Mouse (Mus musculus): ENCODE measurements around the gene Hcfc1. TPM values are rescaled to one million over a fixed set of nuclear protein-coding genes. Genes with fewer than 3 reads are reported as not detected.

Hcfc1 gene
- polyA plus RNA-seq, 1 experiment from 2014 or later, result 38.1 TPM

GRCm38 (mm10) chrX:73972774-73973173 lies 6.6 kb upstream of the Hcfc1 start:
- no peak overlapping the region for H3K27ac ChIP-seq (ENCODE audit: low read depth, low read length)
- H3K9me3 ChIP-seq (ENCODE audit: control insufficient read depth, low read length), result no peaks in the 10 kb centered on the region
- H3K36me3 ChIP-seq (ENCODE audit: control insufficient read depth, insufficient read depth, low read length), result no peaks in the 10 kb centered on the region
- 81% methylated on average over 4 of the region's 4 CpGs for WGBS
- H3K27me3 ChIP-seq (replicated peaks; ENCODE audit: control insufficient read depth, insufficient read depth, low read length), result no peaks in the 10 kb centered on the region
- no peak for ATAC-seq
- no peak overlapping the region for H3K4me2 ChIP-seq (ENCODE audit: low read length)
- no peaks in the 10 kb centered on the region for H3K4me1 ChIP-seq (ENCODE audit: control insufficient read depth, insufficient read depth, low read depth, low read length)
- no peak overlapping the region for H3K9ac ChIP-seq (ENCODE audit: low read depth, low read length)
- H3K4me3 ChIP-seq (ENCODE audit: low read length), result no peak overlapping the region

DNA sequence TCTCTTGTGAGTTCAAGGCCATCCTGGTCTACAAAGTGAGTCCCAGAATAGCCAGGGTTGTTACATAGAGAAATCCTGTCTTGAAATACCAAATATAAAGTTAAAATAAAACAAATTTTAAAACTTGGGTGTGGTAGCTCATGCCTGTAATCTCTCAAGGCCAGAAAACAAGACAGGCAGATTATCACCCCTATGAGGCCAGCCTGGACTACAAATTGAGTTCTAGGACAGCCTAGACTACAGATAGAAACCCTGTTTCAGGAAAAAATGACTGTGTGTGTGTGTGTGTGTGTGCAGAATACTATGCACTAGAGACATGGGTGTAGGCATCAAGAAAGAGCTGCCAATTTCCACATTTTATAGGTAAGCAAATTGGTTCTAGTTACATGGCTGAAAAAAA lies 4.6 kb upstream of the Hcfc1 start:
- Histone ChIP-seq H3K4me1 (ENCODE audit: control insufficient read depth, insufficient read depth, low read depth, low read length) (no peaks in the 10 kb centered on the region), H3K4me2 (ENCODE audit: low read length) (no peak overlapping the region), H3K36me3 (ENCODE audit: control insufficient read depth, insufficient read depth, low read length) (no peaks in the 10 kb centered on the region), H3K9me3 (ENCODE audit: control insufficient read depth, low read length) (no peaks in the 10 kb centered on the region; the same call in 1 of the 2 replicates), H3K27me3 (replicated peaks; ENCODE audit: control insufficient read depth, insufficient read depth, low read length) (no peaks in the 10 kb centered on the region), H3K27ac (ENCODE audit: low read depth, low read length) (no peak overlapping the region), H3K4me3 (ENCODE audit: low read length) (no peak overlapping the region), H3K9ac (ENCODE audit: low read depth, low read length) (no peak overlapping the region)
- no peak for ATAC-seq

DNA sequence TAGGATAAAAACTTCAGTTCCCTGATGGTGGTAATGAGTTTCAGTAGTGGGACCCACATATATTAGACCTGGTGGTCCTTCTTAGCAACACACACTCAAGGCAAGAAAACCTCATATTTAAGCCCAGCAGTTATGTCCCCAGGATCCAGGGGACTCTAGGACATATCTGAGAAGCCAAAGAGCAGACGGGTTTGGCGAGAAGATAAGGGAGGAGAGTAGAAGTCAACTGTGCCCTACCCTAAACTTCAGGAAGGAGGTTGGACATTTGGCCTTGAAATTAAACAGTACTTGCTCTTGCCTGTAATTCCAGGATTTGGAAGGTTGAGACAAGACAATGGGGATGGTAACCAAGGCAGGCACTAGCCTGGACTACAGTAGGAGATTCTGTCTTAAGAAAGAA lies 3.6 kb upstream of the Hcfc1 start:
- Histone ChIP-seq H3K27me3 (replicated peaks; ENCODE audit: control insufficient read depth, insufficient read depth, low read length) (no peaks in the 10 kb centered on the region), H3K4me3 (ENCODE audit: low read length) (no peak overlapping the region), H3K4me2 (ENCODE audit: low read length) (no peak overlapping the region), H3K4me1 (ENCODE audit: control insufficient read depth, insufficient read depth, low read depth, low read length) (peaks cover under 1% of the 10 kb centered on the region; the same call in 1 of the 2 replicates), H3K9ac (ENCODE audit: low read depth, low read length) (no peak overlapping the region), H3K27ac (ENCODE audit: low read depth, low read length) (no peak overlapping the region), H3K9me3 (ENCODE audit: control insufficient read depth, low read length) (no peaks in the 10 kb centered on the region; the same call in 1 of the 2 replicates), H3K36me3 (ENCODE audit: control insufficient read depth, insufficient read depth, low read length) (no peaks in the 10 kb centered on the region)
- 92% methylated on average over 2 of the region's 2 CpGs for WGBS
- no peak for ATAC-seq

DNA sequence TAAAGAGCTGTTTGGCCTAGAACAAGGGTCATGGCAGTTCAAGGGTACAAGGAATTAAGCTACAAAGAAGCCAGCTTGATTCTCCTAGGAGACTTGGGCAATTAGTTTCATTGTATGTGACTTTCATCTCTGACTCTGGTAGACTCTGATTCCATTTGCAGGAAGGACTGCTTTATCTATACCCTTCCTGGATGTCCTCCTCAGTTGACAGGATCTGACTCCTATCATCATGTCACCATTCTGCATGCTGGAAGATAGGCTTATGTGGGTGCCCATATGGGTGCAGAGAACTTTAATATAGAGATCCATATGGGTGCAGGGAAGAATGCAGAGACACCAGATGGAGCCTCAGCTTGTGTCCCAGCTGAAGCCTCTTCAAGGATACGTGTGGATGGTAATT lies 3.0 kb upstream of the Hcfc1 start:
- Histone ChIP-seq H3K4me3 (ENCODE audit: low read length) (no peak overlapping the region), H3K4me2 (ENCODE audit: low read length) (no peak overlapping the region), H3K27me3 (replicated peaks; ENCODE audit: control insufficient read depth, insufficient read depth, low read length) (no peaks in the 10 kb centered on the region), H3K4me1 (ENCODE audit: control insufficient read depth, insufficient read depth, low read depth, low read length) (peaks cover 6% of the 10 kb centered on the region), H3K9ac (ENCODE audit: low read depth, low read length) (no peak overlapping the region), H3K36me3 (ENCODE audit: control insufficient read depth, insufficient read depth, low read length) (no peaks in the 10 kb centered on the region), H3K27ac (ENCODE audit: low read depth, low read length) (no peak overlapping the region; the same call in 1 of the 2 replicates), H3K9me3 (ENCODE audit: control insufficient read depth, low read length) (no peaks in the 10 kb centered on the region; the same call in 1 of the 2 replicates)
- WGBS, result 77% methylated on average over 1 of the region's 1 CpGs
- ATAC-seq, result no peak

DNA sequence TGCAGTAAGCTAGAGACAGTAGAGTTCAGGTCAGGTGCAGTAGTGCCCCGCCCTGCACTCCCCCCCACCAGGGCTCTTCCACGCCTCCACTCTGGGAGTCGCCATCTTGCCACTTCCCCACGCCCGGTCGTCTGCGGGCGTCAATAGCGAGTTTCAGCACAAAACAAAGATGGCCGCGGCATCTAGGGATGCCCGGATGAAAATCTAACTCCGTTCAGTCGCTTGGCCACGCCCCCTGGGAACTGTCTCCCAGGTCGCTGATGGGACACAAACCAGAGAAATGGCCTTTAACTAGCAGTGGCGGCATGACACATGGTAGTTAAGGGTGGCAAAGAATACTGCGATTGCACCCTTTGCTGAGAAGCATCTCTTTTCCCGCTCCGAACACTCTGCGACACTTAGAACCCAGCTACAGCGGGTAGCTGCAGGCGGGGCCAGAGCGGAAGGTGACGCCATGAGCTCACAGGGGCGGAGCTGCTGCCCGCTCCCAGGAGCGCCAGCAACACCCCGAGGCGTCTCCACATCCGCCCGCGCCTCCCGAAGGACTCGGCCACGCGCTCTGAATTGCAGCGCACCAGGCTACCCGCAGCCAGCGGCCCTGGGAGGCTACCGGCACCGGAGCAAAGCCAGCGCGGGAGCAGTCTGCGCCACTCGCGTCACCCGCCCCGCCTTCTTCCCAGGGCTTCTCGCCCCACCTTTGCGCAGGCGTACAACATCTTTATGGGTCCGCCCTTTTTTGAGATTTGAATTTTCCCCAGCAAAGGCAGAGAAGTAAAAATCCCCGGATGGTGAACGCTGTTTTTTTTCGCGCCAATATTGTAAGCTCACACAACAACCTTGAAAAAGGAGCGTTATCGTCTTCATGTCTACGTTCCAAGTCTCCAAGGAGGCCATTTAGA lies 1.3 kb upstream of the Hcfc1 start:
- no peaks in the 10 kb centered on the region; the same call in 1 of the 2 replicates for H3K9me3 ChIP-seq (ENCODE audit: control insufficient read depth, low read length)
- H3K36me3 ChIP-seq (ENCODE audit: control insufficient read depth, insufficient read depth, low read length), result no peaks in the 10 kb centered on the region
- peak overlapping the region; percentile 63 for H3K4me3 ChIP-seq (ENCODE audit: low read length)
- no peaks in the 10 kb centered on the region for H3K27me3 ChIP-seq (replicated peaks; ENCODE audit: control insufficient read depth, insufficient read depth, low read length)
- H3K4me1 ChIP-seq (ENCODE audit: control insufficient read depth, insufficient read depth, low read depth, low read length), result peaks cover 22% of the 10 kb centered on the region
- peak overlapping the region; percentile 71 for H3K9ac ChIP-seq (ENCODE audit: low read depth, low read length)
- H3K27ac ChIP-seq (ENCODE audit: low read depth, low read length), result peak overlapping the region; percentile 98
- peak overlapping the region; percentile 54 for H3K4me2 ChIP-seq (ENCODE audit: low read length)
- 18% methylated on average over 44 of the region's 60 CpGs for WGBS
- ATAC-seq, result peak; percentile 88

DNA sequence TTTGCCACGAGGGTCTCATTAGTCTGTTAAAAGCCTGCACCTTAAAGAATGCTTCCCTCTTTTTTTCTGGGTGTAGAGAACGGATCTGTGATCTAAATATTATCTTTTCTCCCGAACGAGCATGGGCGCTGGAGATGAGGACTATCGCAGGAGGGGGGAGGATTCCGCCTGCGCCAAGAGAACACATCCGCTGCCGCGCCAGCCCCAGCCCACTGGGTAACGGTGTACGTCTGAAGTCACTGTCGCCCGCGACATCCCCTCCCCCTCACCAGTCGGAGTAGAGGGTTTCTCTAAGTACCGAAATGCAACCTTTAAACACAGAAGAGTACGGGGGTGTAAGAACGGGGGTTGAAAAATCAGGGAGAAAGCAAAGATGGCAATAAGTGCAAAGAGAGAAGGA lies 850 bp downstream of the Hcfc1 start:
- Histone ChIP-seq H3K36me3 (ENCODE audit: control insufficient read depth, insufficient read depth, low read length) (no peaks in the 10 kb centered on the region), H3K27me3 (replicated peaks; ENCODE audit: control insufficient read depth, insufficient read depth, low read length) (no peaks in the 10 kb centered on the region), H3K4me1 (ENCODE audit: control insufficient read depth, insufficient read depth, low read depth, low read length) (peaks cover 22% of the 10 kb centered on the region), H3K27ac (ENCODE audit: low read depth, low read length) (no peak overlapping the region; the same call in 1 of the 2 replicates), H3K9me3 (ENCODE audit: control insufficient read depth, low read length) (no peaks in the 10 kb centered on the region; the same call in 1 of the 2 replicates), H3K9ac (ENCODE audit: low read depth, low read length) (peak overlapping the region; percentile 70), H3K4me3 (ENCODE audit: low read length) (peak overlapping the region; percentile 63), H3K4me2 (ENCODE audit: low read length) (peak overlapping the region; percentile 77)
- WGBS, result 23% methylated on average over 20 of the region's 20 CpGs
- ATAC-seq, result no peak

DNA sequence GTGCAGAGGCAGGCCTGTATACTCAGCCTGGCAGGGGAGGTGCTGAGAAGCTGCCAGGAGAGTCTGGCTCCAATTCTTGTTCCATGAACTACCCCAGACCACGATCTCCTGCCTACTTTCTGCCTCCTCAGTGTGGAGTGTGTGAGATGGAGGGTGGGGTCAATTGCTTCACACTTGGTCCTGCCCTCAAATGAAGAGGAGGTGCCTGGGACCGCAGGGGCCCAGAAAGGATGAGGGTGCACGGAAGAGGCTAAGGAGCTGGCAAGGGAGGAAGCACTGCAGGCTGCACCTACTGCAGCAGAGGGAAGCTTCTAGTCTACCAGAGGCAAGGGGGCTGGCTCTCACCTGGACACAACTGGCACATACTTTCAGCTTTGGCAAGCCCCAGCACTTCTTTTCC lies 1.8 kb downstream of the Hcfc1 start:
- 48% methylated on average over 3 of the region's 3 CpGs for WGBS
- peak overlapping the region; percentile 77 for H3K4me2 ChIP-seq (ENCODE audit: low read length)
- H3K9ac ChIP-seq (ENCODE audit: low read depth, low read length), result peak overlapping the region; percentile 61
- H3K9me3 ChIP-seq (ENCODE audit: control insufficient read depth, low read length), result no peaks in the 10 kb centered on the region; the same call in 1 of the 2 replicates
- H3K36me3 ChIP-seq (ENCODE audit: control insufficient read depth, insufficient read depth, low read length), result peaks cover 2% of the 10 kb centered on the region; the same call in 1 of the 2 replicates
- no peaks in the 10 kb centered on the region for H3K27me3 ChIP-seq (replicated peaks; ENCODE audit: control insufficient read depth, insufficient read depth, low read length)
- H3K4me3 ChIP-seq (ENCODE audit: low read length), result peak overlapping the region; percentile 63
- no peak for ATAC-seq
- peak overlapping the region; percentile 23 for H3K27ac ChIP-seq (ENCODE audit: low read depth, low read length)
- H3K4me1 ChIP-seq (ENCODE audit: control insufficient read depth, insufficient read depth, low read depth, low read length), result peaks cover 22% of the 10 kb centered on the region

DNA sequence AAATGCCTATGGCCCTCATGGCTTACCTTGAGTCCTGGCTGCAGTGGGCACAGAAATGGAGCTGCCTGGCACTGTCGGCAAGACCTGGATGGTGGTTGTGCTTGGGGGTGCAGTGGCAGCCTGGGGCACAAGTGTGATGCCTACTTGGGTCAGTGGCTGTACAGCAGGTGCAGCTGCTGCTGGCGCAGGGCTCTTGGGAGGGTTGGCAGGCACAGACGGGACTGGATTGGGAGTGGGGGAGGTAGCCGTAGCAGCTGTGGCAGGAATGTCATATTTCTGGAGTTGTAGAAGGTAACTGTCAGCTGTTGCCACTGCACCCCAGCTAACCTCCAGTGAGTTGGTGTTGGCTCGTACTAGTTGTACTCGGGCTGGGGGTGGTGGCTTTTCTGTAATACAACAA lies 11.2 kb downstream of the Hcfc1 start:
- no peaks in the 10 kb centered on the region for H3K9me3 ChIP-seq (ENCODE audit: control insufficient read depth, low read length)
- WGBS, result 92% methylated on average over 6 of the region's 6 CpGs
- H3K4me3 ChIP-seq (ENCODE audit: low read length), result no peak overlapping the region
- H3K4me2 ChIP-seq (ENCODE audit: low read length), result no peak overlapping the region
- H3K27me3 ChIP-seq (replicated peaks; ENCODE audit: control insufficient read depth, insufficient read depth, low read length), result no peaks in the 10 kb centered on the region
- no peak overlapping the region for H3K9ac ChIP-seq (ENCODE audit: low read depth, low read length)
- no peak for ATAC-seq
- H3K36me3 ChIP-seq (ENCODE audit: control insufficient read depth, insufficient read depth, low read length), result peaks cover 35% of the 10 kb centered on the region
- H3K4me1 ChIP-seq (ENCODE audit: control insufficient read depth, insufficient read depth, low read depth, low read length), result no peaks in the 10 kb centered on the region
- H3K27ac ChIP-seq (ENCODE audit: low read depth, low read length), result no peak overlapping the region

DNA sequence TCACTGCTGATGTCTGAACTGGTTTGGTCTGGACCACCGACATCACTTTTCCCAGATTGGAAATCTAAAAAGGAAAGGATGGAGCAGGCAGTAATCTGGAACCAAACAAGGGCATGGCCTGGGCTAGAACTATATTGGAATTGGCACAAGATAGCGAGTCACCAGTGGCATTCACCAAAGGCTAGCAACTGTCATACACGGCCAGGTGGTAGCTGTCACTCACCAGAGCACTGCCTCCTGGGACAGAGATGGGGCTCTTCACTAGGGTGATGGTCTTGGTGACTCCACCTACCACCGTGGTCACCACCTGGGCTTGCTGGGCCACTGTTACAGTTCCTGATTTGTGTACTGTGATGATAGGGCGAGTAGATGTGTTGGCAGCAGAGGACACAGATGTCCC lies 13.6 kb downstream of the Hcfc1 start:
- no peak overlapping the region for H3K9ac ChIP-seq (ENCODE audit: low read depth, low read length)
- peaks cover 41% of the 10 kb centered on the region for H3K36me3 ChIP-seq (ENCODE audit: control insufficient read depth, insufficient read depth, low read length)
- H3K4me2 ChIP-seq (ENCODE audit: low read length), result no peak overlapping the region
- H3K27me3 ChIP-seq (replicated peaks; ENCODE audit: control insufficient read depth, insufficient read depth, low read length), result no peaks in the 10 kb centered on the region
- no peak overlapping the region for H3K4me3 ChIP-seq (ENCODE audit: low read length)
- no peaks in the 10 kb centered on the region for H3K4me1 ChIP-seq (ENCODE audit: control insufficient read depth, insufficient read depth, low read depth, low read length)
- no peaks in the 10 kb centered on the region for H3K9me3 ChIP-seq (ENCODE audit: control insufficient read depth, low read length)
- H3K27ac ChIP-seq (ENCODE audit: low read depth, low read length), result no peak overlapping the region
- 90% methylated on average over 5 of the region's 5 CpGs for WGBS
- ATAC-seq, result no peak
